Mouse (Mus musculus): Measurements from ENCODE around the gene Svop. TPM values are rescaled to one million over a fixed set of nuclear protein-coding genes. Genes with fewer than 3 reads are reported as not detected.

The Svop gene
- polyA plus RNA-seq, 1 experiment from 2014 or later: 113 TPM

DNA sequence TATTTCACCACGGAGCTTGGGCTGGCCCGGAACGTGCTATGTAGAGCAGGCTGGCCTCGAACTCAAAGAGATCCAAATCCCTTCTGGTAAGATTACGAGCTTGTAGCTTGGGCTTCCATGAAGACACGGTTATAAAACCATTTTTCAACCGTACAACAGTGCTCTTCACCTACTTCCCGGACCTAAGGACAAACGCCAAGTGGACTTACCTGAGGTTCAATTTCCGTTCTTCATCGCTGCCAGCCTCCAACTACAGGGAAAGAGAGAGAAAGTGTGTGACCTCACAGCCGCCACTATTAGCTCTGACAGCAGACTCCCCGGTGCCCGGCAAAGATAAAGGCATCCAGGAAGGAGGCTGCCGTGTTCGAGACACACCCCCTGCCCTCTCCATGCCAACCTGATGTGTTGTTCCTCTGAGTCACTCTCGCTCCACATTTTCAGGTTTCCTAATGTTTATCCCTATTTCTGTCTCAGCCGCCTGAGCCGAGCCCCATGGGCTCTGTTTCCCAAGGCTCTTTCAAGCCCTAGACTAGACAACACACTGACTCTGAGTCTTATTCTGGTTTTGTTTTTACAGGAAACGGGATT, 101.8 kb downstream of the Svop start:
- whole genome bisulfite sequencing: 88% methylated on average over 20 of the region's 20 CpGs
- no peak overlapping the region for H3K4me2 ChIP-seq (ENCODE audit: low read length)
- H3K9me3 ChIP-seq (replicated peaks; ENCODE audit: control insufficient read depth, low read length, poor library complexity, severe bottlenecking): no peaks in the 10 kb centered on the region
- H3K36me3 ChIP-seq (ENCODE audit: control insufficient read depth, insufficient read depth, low read length): peaks cover 5% of the 10 kb centered on the region; the same call in 1 of the 2 replicates
- H3K4me3 ChIP-seq (ENCODE audit: low read depth, low read length): no peak overlapping the region
- no peak for ATAC-seq
- no peak overlapping the region for H3K9ac ChIP-seq (ENCODE audit: low read depth, low read length)
- peaks cover 29% of the 10 kb centered on the region for H3K4me1 ChIP-seq (ENCODE audit: control insufficient read depth, insufficient read depth, low read length)
- no peak overlapping the region for H3K27ac ChIP-seq (ENCODE audit: low read length)
- H3K27me3 ChIP-seq (ENCODE audit: control insufficient read depth, insufficient read depth, low read depth, low read length): no peaks in the 10 kb centered on the region

DNA sequence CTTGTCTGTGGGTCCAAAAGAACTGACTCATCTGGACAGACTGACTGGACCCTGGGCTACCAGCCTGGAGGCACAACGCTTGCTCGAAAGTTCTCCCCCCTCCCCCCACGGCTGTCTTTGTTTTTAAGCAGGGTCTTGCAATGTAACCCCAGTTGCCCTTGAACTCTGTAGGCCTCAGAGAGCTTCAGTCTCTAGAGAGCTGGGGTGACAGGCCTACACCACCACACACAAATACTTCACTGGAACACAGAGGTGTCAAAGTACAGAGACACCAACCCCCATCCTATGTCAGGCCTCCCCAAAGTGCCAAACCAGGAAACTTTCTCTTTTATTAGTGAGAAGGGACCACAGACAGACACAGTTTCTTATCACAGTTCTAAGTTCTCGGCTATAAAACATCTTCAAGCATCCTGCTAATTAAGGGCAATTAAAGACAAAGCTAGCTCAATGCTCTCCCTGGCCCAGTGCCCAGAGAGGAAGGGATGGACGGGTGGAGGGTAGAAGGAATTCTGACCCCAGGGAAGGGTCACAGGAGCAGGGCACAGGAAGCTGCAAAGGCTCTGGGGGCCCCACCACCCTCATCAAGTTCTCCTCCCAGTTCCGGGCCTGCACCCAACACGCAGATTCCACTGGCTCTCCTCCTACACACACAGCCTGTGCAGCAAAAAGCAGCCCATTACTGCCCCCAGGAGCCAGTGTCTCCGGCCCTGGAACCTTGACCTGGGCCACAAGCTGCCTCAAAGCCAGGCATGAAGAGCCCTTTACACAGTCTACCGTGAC, 105.0 kb downstream of the Svop start:
- Histone ChIP-seq H3K4me2 (ENCODE audit: low read length) (no peak overlapping the region), H3K9ac (ENCODE audit: low read depth, low read length) (no peak overlapping the region), H3K27ac (ENCODE audit: low read length) (no peak overlapping the region), H3K9me3 (replicated peaks; ENCODE audit: control insufficient read depth, low read length, poor library complexity, severe bottlenecking) (no peaks in the 10 kb centered on the region), H3K36me3 (ENCODE audit: control insufficient read depth, insufficient read depth, low read length) (peaks cover 5% of the 10 kb centered on the region; the same call in 1 of the 2 replicates), H3K27me3 (ENCODE audit: control insufficient read depth, insufficient read depth, low read depth, low read length) (no peaks in the 10 kb centered on the region), H3K4me3 (ENCODE audit: low read depth, low read length) (no peak overlapping the region), H3K4me1 (ENCODE audit: control insufficient read depth, insufficient read depth, low read length) (peaks cover 10% of the 10 kb centered on the region)
- ATAC-seq: no peak
- WGBS: 70% methylated on average over 9 of the region's 9 CpGs

DNA sequence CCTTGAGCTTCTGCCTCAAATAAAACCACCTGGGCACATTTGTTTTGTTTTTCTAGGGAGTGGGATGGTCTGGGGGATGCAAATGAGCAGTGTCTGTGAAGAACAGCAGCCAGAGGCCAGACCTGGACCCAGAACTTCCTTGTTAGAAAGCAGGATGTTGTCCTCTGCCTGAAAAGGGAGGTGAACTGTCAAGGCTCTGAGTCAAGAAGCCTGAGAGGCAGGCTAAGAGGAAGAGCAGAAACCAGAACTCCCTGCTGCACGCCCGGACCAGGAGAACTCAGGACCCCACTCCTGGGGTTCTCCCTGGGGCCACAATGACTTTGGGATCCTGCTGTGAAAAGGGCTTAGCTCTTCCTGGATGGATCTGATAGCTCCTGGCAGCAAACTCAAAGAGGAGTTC, 105.6 kb downstream of the Svop start:
- peaks cover 3% of the 10 kb centered on the region for H3K4me1 ChIP-seq (ENCODE audit: control insufficient read depth, insufficient read depth, low read length)
- H3K9me3 ChIP-seq (replicated peaks; ENCODE audit: control insufficient read depth, low read length, poor library complexity, severe bottlenecking): no peaks in the 10 kb centered on the region
- WGBS: 60% methylated on average over 2 of the region's 2 CpGs
- no peaks in the 10 kb centered on the region for H3K27me3 ChIP-seq (ENCODE audit: control insufficient read depth, insufficient read depth, low read depth, low read length)
- no peak overlapping the region for H3K9ac ChIP-seq (ENCODE audit: low read depth, low read length)
- ATAC-seq: no peak
- no peak overlapping the region for H3K27ac ChIP-seq (ENCODE audit: low read length)
- no peak overlapping the region for H3K4me3 ChIP-seq (ENCODE audit: low read depth, low read length)
- H3K36me3 ChIP-seq (ENCODE audit: control insufficient read depth, insufficient read depth, low read length): peaks cover 5% of the 10 kb centered on the region; the same call in 1 of the 2 replicates
- no peak overlapping the region for H3K4me2 ChIP-seq (ENCODE audit: low read length)

DNA sequence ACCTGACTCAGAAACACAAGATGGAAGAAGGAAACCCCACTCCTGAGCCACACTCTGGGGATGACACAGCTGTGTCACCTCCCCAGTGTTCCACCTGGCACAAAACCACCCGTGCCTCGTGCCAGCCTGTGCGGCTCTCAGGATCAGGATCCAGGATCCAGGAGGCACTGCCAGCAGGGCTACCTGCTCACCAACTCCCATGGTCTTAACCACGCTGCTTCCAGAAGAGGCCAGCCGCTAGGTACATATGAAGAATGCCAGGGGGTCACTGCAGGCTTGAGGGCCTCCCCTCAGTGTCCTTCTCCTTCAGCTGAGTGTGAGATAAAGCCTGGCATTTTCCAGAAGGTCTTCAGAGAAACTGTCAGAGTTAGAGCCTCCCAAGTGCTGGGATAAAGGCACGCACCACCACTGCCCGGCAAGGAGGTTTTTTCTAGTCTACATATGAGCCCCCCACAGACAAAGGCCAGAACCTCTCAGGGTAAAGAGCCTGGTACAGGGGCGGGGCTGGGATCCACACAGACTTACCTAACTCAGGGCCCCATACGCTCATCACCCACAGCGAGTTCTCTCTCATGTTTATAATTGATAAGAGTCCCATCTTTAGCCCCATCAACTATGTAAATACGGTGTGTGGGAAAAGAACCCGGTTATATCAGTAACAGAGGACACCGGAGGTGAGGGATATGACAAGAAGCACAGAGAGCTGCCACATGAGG, 107.2 kb downstream of the Svop start:
- Histone ChIP-seq H3K4me3 (ENCODE audit: low read depth, low read length) (no peak overlapping the region), H3K27ac (ENCODE audit: low read length) (no peak overlapping the region), H3K4me2 (ENCODE audit: low read length) (no peak overlapping the region), H3K27me3 (ENCODE audit: control insufficient read depth, insufficient read depth, low read depth, low read length) (no peaks in the 10 kb centered on the region), H3K36me3 (ENCODE audit: control insufficient read depth, insufficient read depth, low read length) (peaks cover 5% of the 10 kb centered on the region; the same call in 1 of the 2 replicates), H3K9me3 (replicated peaks; ENCODE audit: control insufficient read depth, low read length, poor library complexity, severe bottlenecking) (no peaks in the 10 kb centered on the region), H3K4me1 (ENCODE audit: control insufficient read depth, insufficient read depth, low read length) (no peaks in the 10 kb centered on the region), H3K9ac (ENCODE audit: low read depth, low read length) (no peak overlapping the region)
- no peak for ATAC-seq
- WGBS: 88% methylated on average over 13 of the region's 13 CpGs

DNA sequence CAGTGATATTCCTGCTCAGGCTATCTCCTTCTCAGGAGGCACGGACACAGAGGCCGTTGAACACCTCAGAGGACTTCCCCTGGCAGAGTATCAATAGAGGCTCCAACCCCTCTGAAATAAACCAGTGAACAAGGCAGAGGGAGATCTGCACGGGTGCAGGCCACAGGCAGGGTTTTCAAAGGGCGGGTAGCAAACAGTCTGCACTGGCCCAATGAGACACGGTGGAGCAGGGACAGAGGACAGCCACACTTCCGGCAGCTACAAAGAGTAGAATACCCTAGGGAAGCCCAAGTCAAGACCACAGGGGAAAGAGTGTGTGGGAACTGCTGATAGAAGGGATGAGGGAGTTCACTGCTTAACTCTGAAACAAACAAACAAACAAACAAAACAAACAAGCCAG, 107.8 kb downstream of the Svop start:
- peaks cover 5% of the 10 kb centered on the region; the same call in 1 of the 2 replicates for H3K36me3 ChIP-seq (ENCODE audit: control insufficient read depth, insufficient read depth, low read length)
- 65% methylated on average over 6 of the region's 6 CpGs for WGBS
- no peaks in the 10 kb centered on the region for H3K9me3 ChIP-seq (replicated peaks; ENCODE audit: control insufficient read depth, low read length, poor library complexity, severe bottlenecking)
- ATAC-seq: no peak
- no peak overlapping the region for H3K27ac ChIP-seq (ENCODE audit: low read length)
- no peak overlapping the region for H3K4me2 ChIP-seq (ENCODE audit: low read length)
- no peaks in the 10 kb centered on the region for H3K4me1 ChIP-seq (ENCODE audit: control insufficient read depth, insufficient read depth, low read length)
- H3K9ac ChIP-seq (ENCODE audit: low read depth, low read length): no peak overlapping the region
- no peaks in the 10 kb centered on the region for H3K27me3 ChIP-seq (ENCODE audit: control insufficient read depth, insufficient read depth, low read depth, low read length)
- no peak overlapping the region for H3K4me3 ChIP-seq (ENCODE audit: low read depth, low read length)

DNA sequence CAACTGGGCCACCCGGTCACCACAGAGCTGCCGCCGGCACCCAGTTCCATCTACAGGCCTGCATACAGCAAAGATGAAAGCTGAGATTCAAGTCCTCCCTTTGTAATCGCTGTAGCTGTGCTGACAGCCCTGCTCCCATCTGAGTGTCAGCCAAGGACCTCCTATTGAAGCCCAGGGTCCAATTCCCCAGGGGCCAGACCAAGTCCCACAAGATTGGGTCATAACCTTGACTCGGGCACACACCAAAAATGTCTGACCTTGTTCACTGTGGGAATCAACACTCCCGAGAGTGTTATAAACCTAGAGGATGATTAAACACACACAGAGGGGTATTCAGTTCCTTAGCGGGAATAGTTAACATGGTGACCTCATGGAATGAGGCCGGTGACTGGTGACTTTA, 109.5 kb downstream of the Svop start:
- ATAC-seq: no peak
- Histone ChIP-seq H3K27ac (ENCODE audit: low read length) (no peak overlapping the region), H3K27me3 (ENCODE audit: control insufficient read depth, insufficient read depth, low read depth, low read length) (no peaks in the 10 kb centered on the region), H3K36me3 (ENCODE audit: control insufficient read depth, insufficient read depth, low read length) (peaks cover 6% of the 10 kb centered on the region; the same call in 1 of the 2 replicates), H3K9ac (ENCODE audit: low read depth, low read length) (no peak overlapping the region), H3K4me3 (ENCODE audit: low read depth, low read length) (no peak overlapping the region), H3K4me2 (ENCODE audit: low read length) (no peak overlapping the region), H3K4me1 (ENCODE audit: control insufficient read depth, insufficient read depth, low read length) (no peaks in the 10 kb centered on the region), H3K9me3 (replicated peaks; ENCODE audit: control insufficient read depth, low read length, poor library complexity, severe bottlenecking) (no peaks in the 10 kb centered on the region)
- WGBS: 84% methylated on average over 8 of the region's 8 CpGs

DNA sequence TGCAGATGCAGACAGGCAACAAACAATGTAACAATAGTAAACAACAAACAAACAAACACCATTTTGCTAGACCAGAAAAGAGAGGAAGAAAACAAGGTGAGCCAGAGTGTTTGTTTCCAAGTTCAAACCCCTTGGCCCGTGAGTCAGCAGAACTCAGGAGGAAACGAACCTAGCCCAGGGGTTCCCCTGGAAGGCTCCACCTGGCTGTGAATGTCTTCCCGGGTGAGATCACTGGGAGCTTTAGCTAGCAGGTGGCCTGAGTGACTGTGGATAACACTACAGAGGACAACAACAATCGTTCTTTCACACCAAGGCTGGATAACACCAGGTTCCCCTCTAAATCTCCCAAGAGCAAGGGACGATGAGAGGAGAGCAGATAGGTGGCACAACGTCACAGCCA, 110.2 kb downstream of the Svop start:
- Histone ChIP-seq H3K9ac (ENCODE audit: low read depth, low read length) (no peak overlapping the region), H3K4me1 (ENCODE audit: control insufficient read depth, insufficient read depth, low read length) (no peaks in the 10 kb centered on the region), H3K36me3 (ENCODE audit: control insufficient read depth, insufficient read depth, low read length) (peaks cover 5% of the 10 kb centered on the region; the same call in 1 of the 2 replicates), H3K4me3 (ENCODE audit: low read depth, low read length) (no peak overlapping the region), H3K27ac (ENCODE audit: low read length) (no peak overlapping the region), H3K27me3 (ENCODE audit: control insufficient read depth, insufficient read depth, low read depth, low read length) (no peaks in the 10 kb centered on the region), H3K4me2 (ENCODE audit: low read length) (no peak overlapping the region), H3K9me3 (replicated peaks; ENCODE audit: control insufficient read depth, low read length, poor library complexity, severe bottlenecking) (no peaks in the 10 kb centered on the region)
- ATAC-seq: no peak
- WGBS: 91% methylated on average over 6 of the region's 6 CpGs

DNA sequence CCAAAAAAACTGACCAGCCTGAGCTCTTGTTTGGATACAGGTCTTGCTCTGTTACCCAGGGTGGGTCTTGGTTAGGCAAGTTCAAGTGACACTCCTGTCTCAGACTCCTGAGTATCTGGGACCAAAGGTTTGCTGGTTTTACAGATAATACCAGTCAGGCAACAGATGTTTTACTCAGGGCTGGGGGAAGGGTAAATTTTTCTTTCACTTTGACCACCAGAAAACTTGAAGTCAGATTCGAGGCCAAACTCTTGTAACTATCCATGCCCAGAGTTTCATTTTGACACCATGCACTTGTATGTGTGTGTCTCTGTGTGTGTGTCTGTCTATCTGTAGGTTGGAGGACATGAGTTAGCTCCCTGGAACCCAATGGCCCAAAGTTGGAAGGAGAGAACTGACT, 110.9 kb downstream of the Svop start:
- Histone ChIP-seq H3K9ac (ENCODE audit: low read depth, low read length) (no peak overlapping the region), H3K4me2 (ENCODE audit: low read length) (no peak overlapping the region), H3K4me1 (ENCODE audit: control insufficient read depth, insufficient read depth, low read length) (no peaks in the 10 kb centered on the region; the same call in 1 of the 2 replicates), H3K4me3 (ENCODE audit: low read depth, low read length) (no peak overlapping the region), H3K27me3 (ENCODE audit: control insufficient read depth, insufficient read depth, low read depth, low read length) (no peaks in the 10 kb centered on the region), H3K9me3 (replicated peaks; ENCODE audit: control insufficient read depth, low read length, poor library complexity, severe bottlenecking) (no peaks in the 10 kb centered on the region), H3K36me3 (ENCODE audit: control insufficient read depth, insufficient read depth, low read length) (peaks cover 5% of the 10 kb centered on the region; the same call in 1 of the 2 replicates), H3K27ac (ENCODE audit: low read length) (no peak overlapping the region)
- 94% methylated on average over 1 of the region's 1 CpGs for WGBS
- no peak for ATAC-seq

DNA sequence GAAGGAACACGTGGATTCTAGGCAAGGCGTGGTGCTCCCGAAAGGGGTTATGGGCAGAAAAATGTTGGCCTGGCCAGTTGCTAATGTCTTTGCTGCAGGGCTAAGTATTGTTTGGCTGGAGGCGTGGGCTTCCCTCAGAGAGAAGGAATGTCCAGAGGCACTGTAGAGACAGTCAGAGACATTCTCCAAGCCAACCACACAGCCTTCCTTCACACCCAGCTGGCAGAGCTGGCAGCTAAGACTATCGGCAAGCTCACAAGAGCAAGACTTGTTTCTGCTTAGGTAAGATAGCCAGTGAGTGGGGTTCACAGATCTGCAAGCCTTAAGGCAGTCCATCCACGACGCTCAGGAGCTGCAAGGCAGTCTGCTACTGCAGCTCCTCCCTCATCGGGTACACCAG, 114.1 kb downstream of the Svop start:
- peaks cover 5% of the 10 kb centered on the region; the same call in 1 of the 2 replicates for H3K36me3 ChIP-seq (ENCODE audit: control insufficient read depth, insufficient read depth, low read length)
- H3K27me3 ChIP-seq (ENCODE audit: control insufficient read depth, insufficient read depth, low read depth, low read length): no peaks in the 10 kb centered on the region
- peaks cover 26% of the 10 kb centered on the region for H3K4me1 ChIP-seq (ENCODE audit: control insufficient read depth, insufficient read depth, low read length)
- no peak overlapping the region for H3K4me2 ChIP-seq (ENCODE audit: low read length)
- no peak overlapping the region for H3K4me3 ChIP-seq (ENCODE audit: low read depth, low read length)
- H3K9ac ChIP-seq (ENCODE audit: low read depth, low read length): no peak overlapping the region
- no peak for ATAC-seq
- H3K9me3 ChIP-seq (replicated peaks; ENCODE audit: control insufficient read depth, low read length, poor library complexity, severe bottlenecking): no peaks in the 10 kb centered on the region
- WGBS: 83% methylated on average over 8 of the region's 8 CpGs
- no peak overlapping the region for H3K27ac ChIP-seq (ENCODE audit: low read length)
